Mouse (Mus musculus) cerebellum, adult 2 months (tissue): ENCODE data around the gene Iqsec1. TPM values are rescaled to one million over a fixed set of nuclear protein-coding genes. Genes with fewer than 3 reads are reported as not detected.

Source experiments
- DNase-seq, 2 experiments: peaks; one replicate each; pipeline ENCODE4 v3.0.0; 2021
- H3K27ac ChIP-seq: fragments of 200-500 bp; 2 replicates; pipeline ENCODE4 v1.5.1; 2012; ENCODE audit warnings: low read length, control low read depth, inconsistent platforms; ENCODE audit not compliant: insufficient read depth
- H3K27me3 ChIP-seq: fragments of 200-500 bp; 2 replicates; pipeline ENCODE4 v1.6.1; 2012; ENCODE audit warnings: inconsistent platforms, mild to moderate bottlenecking, low read length, moderate library complexity; ENCODE audit not compliant: control insufficient read depth, insufficient read depth
- H3K4me1 ChIP-seq: fragments of 200-500 bp; 2 replicates; pipeline ENCODE4 v1.6.1; 2011; ENCODE audit warnings: low read length; ENCODE audit not compliant: control insufficient read depth, insufficient read depth
- H3K4me3 ChIP-seq: fragments of 200-500 bp; replicated peaks from 2 replicates; pipeline ENCODE3; 2011; ENCODE audit warnings: mild to moderate bottlenecking, low read depth, low read length, control low read depth; ENCODE audit not compliant: insufficient read depth
- CTCF ChIP-seq: fragments of 200-500 bp; IDR thresholded peaks from 2 replicates; pipeline ENCODE4 v1.5.1; 2011; ENCODE audit warnings: low read depth, mild to moderate bottlenecking, control low read depth, low read length, moderate library complexity, borderline replicate concordance; ENCODE audit not compliant: insufficient read depth
- POLR2A ChIP-seq: fragments of 200-500 bp; IDR thresholded peaks from 2 replicates; pipeline ENCODE4 v1.6.1; 2011; ENCODE audit warnings: low read length, control low read depth, borderline replicate concordance; ENCODE audit not compliant: insufficient read depth
- WGBS: fragments of 180-500 bp; shearing (Covaris S2); methylation state at CpG from one replicate; pipeline ENCODE4 v1.1.7; 2018; 5-methylcytosine and 5-hydroxymethylcytosine counted together
- polyA plus RNA-seq: library from polyadenylated mRNA; depleted of rRNA; stranded (reverse); fragments of >200 nt; gene quantifications from 2 replicates; pipeline ENCODE4 v1.2.3, GENCODE M21; 2012

The Iqsec1 gene
- polyA plus RNA-seq, 1 experiment: 249 TPM

- H3K27me3 ChIP-seq: no peaks in the 10 kb centered on the region
- 26% methylated on average over 3 of the region's 3 CpGs for WGBS
- TF ChIP-seq CTCF (no peak), POLR2A (no peak)
- H3K27ac ChIP-seq: no peak overlapping the region
- no peak for DNase-seq
- peaks cover 66% of the 10 kb centered on the region for H3K4me1 ChIP-seq
- H3K4me3 ChIP-seq: no peak overlapping the region
These were observed 265.5 kb downstream of the Iqsec1 start for GRCm38 (mm10) chr6:90722993-90723392.

DNA sequence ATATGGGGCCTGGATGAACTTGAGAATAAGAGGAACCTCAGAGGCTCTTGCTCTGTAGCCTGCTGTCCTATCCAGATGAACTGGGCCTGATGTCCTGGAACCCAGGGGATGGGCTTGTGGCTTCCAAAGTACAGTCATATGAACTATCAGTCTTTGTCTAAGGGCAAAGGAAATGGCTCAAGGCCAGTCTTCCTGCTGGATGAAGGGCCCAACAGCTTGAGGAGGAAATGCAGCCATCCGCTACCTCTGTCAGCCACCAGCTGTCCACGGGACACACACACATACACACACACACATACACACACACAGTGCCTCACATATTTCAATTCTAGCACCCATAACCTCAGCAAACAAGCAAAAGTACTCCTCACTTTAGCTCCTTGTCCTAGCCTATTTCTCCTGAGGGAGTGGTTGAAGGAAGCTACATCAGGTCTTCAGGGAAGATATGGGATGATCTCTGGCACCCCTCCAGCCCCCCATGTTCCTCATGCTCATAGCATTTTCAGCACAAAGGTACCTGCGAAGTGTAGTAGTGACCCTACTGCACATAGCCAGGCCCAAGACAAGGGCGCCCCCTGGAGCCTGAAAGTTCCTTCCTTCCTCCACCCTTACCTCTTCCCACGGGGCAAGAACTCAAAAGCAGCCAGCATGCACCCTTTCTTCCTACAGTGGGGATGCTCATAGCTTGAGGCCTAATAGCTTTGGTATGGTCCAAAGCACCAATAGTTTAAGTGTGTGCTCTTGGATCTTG lies 267.3 kb downstream of the Iqsec1 start:
- 34% methylated on average over 5 of the region's 5 CpGs for WGBS
- Histone ChIP-seq H3K27ac (peak overlapping the region; percentile 29; the same call in 1 of the 2 replicates), H3K4me3 (no peak overlapping the region), H3K27me3 (no peaks in the 10 kb centered on the region), H3K4me1 (peaks cover 57% of the 10 kb centered on the region)
- TF ChIP-seq CTCF (peak; percentile 47; the same call in 1 of the 2 replicates), POLR2A (no peak)
- DNase-seq: peak; percentile 46 to 55

DNA sequence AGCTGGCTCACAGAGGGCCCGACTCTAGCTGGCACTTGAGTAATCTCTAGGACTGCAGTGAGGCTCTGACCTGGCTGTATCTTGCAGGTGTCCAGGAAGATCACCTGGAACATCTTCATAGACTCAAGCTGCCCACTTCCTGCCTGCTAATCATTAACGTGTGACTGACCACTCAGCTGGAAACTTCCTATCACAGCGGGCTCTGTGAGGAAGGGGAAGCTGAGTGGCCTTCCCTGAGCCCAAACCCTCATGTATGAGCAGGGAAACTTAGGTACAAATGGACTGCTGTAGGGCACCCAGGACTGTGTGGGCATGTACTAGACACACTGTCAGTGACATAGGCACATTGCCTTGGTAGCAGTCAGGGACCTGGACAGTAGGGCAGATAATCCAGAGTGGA lies 268.3 kb downstream of the Iqsec1 start:
- TF ChIP-seq CTCF (no peak), POLR2A (no peak)

DNA sequence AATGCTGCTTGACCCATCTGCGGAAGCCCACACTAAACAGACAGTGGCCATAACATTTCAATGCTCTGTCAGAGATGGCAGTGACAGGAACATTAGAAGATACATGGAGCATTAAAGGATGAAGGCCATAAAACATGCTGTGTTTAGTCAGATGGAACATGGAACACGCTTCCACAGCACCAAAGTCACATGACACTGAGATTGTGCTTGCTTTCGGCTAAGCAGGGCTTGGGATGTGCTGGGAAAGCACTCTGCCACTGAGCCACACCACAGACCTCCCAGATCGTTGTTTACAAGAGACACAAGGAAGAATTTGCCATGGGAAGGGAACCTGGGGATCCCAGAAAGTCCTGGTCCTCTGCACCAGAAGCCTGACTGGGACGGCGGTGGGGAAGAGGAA lies 269.1 kb downstream of the Iqsec1 start:
- no peak for TF ChIP-seq CTCF
- TF ChIP-seq POLR2A: no peak
- Histone ChIP-seq H3K27ac (no peak overlapping the region), H3K4me3 (no peak overlapping the region), H3K4me1 (peaks cover 45% of the 10 kb centered on the region), H3K27me3 (no peaks in the 10 kb centered on the region)
- 89% methylated on average over 6 of the region's 6 CpGs for WGBS
- DNase-seq: no peak

More for the DNA sequence above, 268.3 kb downstream of the Iqsec1 start:
- Histone ChIP-seq H3K4me3 (no peak overlapping the region), H3K27me3 (no peaks in the 10 kb centered on the region), H3K4me1 (peaks cover 50% of the 10 kb centered on the region), H3K27ac (no peak overlapping the region)
- DNase-seq: no peak
- WGBS: 7% methylated on average over 3 of the region's 3 CpGs

DNA sequence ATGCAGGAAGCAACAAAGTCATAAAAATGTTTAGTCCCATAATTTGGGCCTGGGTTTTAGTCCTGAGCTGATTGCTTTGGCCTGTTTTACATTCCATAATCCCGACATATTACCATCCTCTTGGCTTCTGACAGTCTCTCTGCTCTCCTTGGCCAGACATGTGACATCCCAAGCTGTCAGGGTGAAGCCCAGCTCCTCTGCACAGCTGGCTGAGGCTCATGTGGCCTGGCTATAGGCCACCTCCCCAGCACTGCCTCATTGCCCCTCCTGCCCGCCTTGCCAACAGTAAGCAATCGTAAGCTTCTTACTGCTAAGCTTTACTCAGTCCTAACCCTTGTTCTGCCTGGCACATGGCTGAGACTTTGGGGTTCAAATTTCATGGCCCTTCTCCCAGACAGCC lies 270.0 kb downstream of the Iqsec1 start:
- Histone ChIP-seq H3K27me3 (no peaks in the 10 kb centered on the region), H3K4me3 (no peak overlapping the region), H3K4me1 (peaks cover 39% of the 10 kb centered on the region), H3K27ac (no peak overlapping the region)
- TF ChIP-seq CTCF (no peak), POLR2A (no peak)
- WGBS: 48% methylated on average over 3 of the region's 3 CpGs
- no peak for DNase-seq

- H3K27ac ChIP-seq: no peak overlapping the region
- no peak overlapping the region for H3K4me3 ChIP-seq
- peaks cover 44% of the 10 kb centered on the region for H3K4me1 ChIP-seq
- DNase-seq: peak; percentile 46 to 53
- no peaks in the 10 kb centered on the region for H3K27me3 ChIP-seq
- TF ChIP-seq CTCF (no peak), POLR2A (no peak)
- WGBS: 5% methylated on average over 1 of the region's 1 CpGs
These were observed 270.8 kb downstream of the Iqsec1 start for GRCm38 (mm10) chr6:90717711-90718110.

- Histone ChIP-seq H3K4me3 (no peak overlapping the region), H3K27me3 (no peaks in the 10 kb centered on the region), H3K27ac (no peak overlapping the region), H3K4me1 (peaks cover 49% of the 10 kb centered on the region)
- DNase-seq: no peak
- TF ChIP-seq CTCF (no peak), POLR2A (no peak)
- WGBS: 82% methylated on average over 4 of the region's 4 CpGs
These were observed 271.6 kb downstream of the Iqsec1 start for GRCm38 (mm10) chr6:90716853-90717252.

- peak; percentile 41 to 44 for DNase-seq
- H3K27me3 ChIP-seq: no peaks in the 10 kb centered on the region
- TF ChIP-seq POLR2A: no peak
- no peak for TF ChIP-seq CTCF
- H3K4me1 ChIP-seq: peaks cover 45% of the 10 kb centered on the region
- no peak overlapping the region for H3K4me3 ChIP-seq
- WGBS: 17% methylated on average over 49 of the region's 49 CpGs
- no peak overlapping the region for H3K27ac ChIP-seq
These were observed 272.3 kb downstream of the Iqsec1 start for GRCm38 (mm10) chr6:90716066-90716704.
